In the genomic region with DNA sequence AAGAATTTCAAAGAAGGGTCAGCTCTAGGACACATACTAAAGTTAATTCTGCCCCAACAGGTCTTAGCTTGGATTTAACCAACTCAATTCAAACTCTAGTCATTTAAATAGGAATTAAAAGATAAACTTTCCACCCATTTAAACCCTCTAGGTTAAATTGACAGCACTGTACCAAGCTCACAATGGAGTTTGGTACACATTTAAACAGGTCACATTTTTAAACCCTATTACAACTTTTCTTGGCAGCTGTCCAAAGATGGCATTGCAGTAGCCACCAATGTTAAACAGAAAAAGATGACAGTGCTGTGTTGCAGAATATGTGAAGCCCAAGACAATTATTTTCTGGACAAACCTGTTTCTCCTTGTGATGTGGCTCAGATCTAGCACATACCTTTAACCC, we compare ENCODE assay signal across 26 mouse cellular contexts.
DNase-seq lines count a peak whose midpoint lies in the region; ATAC-seq and TF ChIP-seq lines count a peak whose summit lies in the region.
"Had no signal": no experiment of that assay in that cellular context is flagged by ENCODE, and none has a peak within 500 bp of the region (broad histone marks: within the 10 kb centered on the region; RNA-seq: fewer than 3 reads in every experiment).

No protein-coding gene starts in this region.

- peak; percentile 5 for DNase-seq in kidney, adult 2 months
- no peak for DNase-seq in kidney, adult 9 months
- no peak for DNase-seq in stomach, postnatal 0 days (ENCODE audit: low spot score)
- DNase-seq in fat pad, adult 2 months (ENCODE audit: extremely low read depth, low read depth, low spot score) = peak; percentile 30
- no peak for DNase-seq in layer of hippocampus, adult 18-20 months (ENCODE audit: low spot score in 2 of 2)
- DNase-seq: adrenal gland, postnatal 10 days; cerebellum, adult 8-10 months; cerebellum, postnatal 25 days; forebrain, postnatal 0 days; heart, postnatal 10 days; kidney, adult 18-20 months; liver; lung, postnatal 4 days; thymus, adult 18-20 months; thymus, postnatal 25 days had no signal

- no peak overlapping the region for H3K9ac ChIP-seq in stomach, embryonic 14.5 days (replicated peaks; ENCODE audit: low read depth, low read length)
- no peak overlapping the region for H3K9ac ChIP-seq in stomach, postnatal 0 days (ENCODE audit: low read length)
- H3K9ac ChIP-seq in hindbrain, embryonic 16.5 days (ENCODE audit: low read depth, low read length) = no peak overlapping the region
- H3K9ac ChIP-seq: embryonic facial prominence, embryonic 12.5 days; forebrain, postnatal 0 days; heart, embryonic 13.5 days; hindbrain, embryonic 14.5 days; midbrain, embryonic 13.5 days had no signal

- no peaks in the 10 kb centered on the region for H3K27me3 ChIP-seq in kidney, adult 2 months (replicated peaks; ENCODE audit: control insufficient read depth, insufficient read depth, low read length)
- H3K27me3 ChIP-seq in stomach, embryonic 14.5 days (ENCODE audit: control insufficient read depth, insufficient read depth, low read length) = no peaks in the 10 kb centered on the region
- H3K27me3 ChIP-seq in stomach, postnatal 0 days (ENCODE audit: control insufficient read depth, insufficient read depth, low read length) = no peaks in the 10 kb centered on the region
- H3K27me3 ChIP-seq in hindbrain, embryonic 16.5 days (replicated peaks; ENCODE audit: control insufficient read depth, insufficient read depth, low read length) = no peaks in the 10 kb centered on the region
- H3K27me3 ChIP-seq: embryonic facial prominence, embryonic 12.5 days; heart, embryonic 13.5 days; megakaryocyte, embryonic 14.5 days; midbrain, embryonic 13.5 days had no signal

- no peak overlapping the region for H3K4me2 ChIP-seq in stomach, embryonic 14.5 days (replicated peaks; ENCODE audit: low read depth, low read length)
- no peak overlapping the region for H3K4me2 ChIP-seq in stomach, postnatal 0 days (replicated peaks; ENCODE audit: low read depth)
- H3K4me2 ChIP-seq in hindbrain, embryonic 16.5 days (ENCODE audit: low read length) = no peak overlapping the region
- H3K4me2 ChIP-seq: embryonic facial prominence, embryonic 12.5 days; heart, embryonic 13.5 days; hindbrain, embryonic 14.5 days; midbrain, embryonic 13.5 days had no signal

- TF ChIP-seq CTCF in kidney, adult 2 months (conservative IDR thresholded peaks at IDR 0.05; ENCODE audit: insufficient read depth, insufficient read length, low read depth, low read length) = no peak
- no peak for TF ChIP-seq CTCF in stomach, postnatal 0 days (IDR thresholded peaks at IDR 0.05; ENCODE audit: low read depth)

- no peak for TF ChIP-seq EP300 in stomach, postnatal 0 days (optimal IDR thresholded peaks at IDR 0.05)

- H3K36me3 ChIP-seq in kidney, adult 2 months (ENCODE audit: control insufficient read depth, insufficient read depth, low read length) = no peaks in the 10 kb centered on the region
- no peaks in the 10 kb centered on the region for H3K36me3 ChIP-seq in stomach, embryonic 14.5 days (ENCODE audit: control insufficient read depth, insufficient read depth, low read length)
- no peaks in the 10 kb centered on the region for H3K36me3 ChIP-seq in stomach, postnatal 0 days (ENCODE audit: control insufficient read depth, insufficient read depth, low read length)
- no peaks in the 10 kb centered on the region for H3K36me3 ChIP-seq in hindbrain, embryonic 16.5 days (ENCODE audit: control insufficient read depth, insufficient read depth, low read length)
- H3K36me3 ChIP-seq: embryonic facial prominence, embryonic 12.5 days; heart, embryonic 13.5 days; midbrain, embryonic 13.5 days had no signal

- no peak overlapping the region for H3K4me3 ChIP-seq in kidney, adult 2 months (ENCODE audit: insufficient read depth, low read depth, low read length)
- H3K4me3 ChIP-seq in stomach, embryonic 14.5 days (ENCODE audit: low read depth, low read length) = no peak overlapping the region
- H3K4me3 ChIP-seq in stomach, postnatal 0 days (ENCODE audit: low read depth, low read length) = no peak overlapping the region
- H3K4me3 ChIP-seq in hindbrain, embryonic 16.5 days (ENCODE audit: low read length) = no peak overlapping the region
- H3K4me3 ChIP-seq: embryonic facial prominence, embryonic 12.5 days; heart, embryonic 13.5 days; left cerebral cortex, adult 2 months; megakaryocyte, embryonic 14.5 days; midbrain, embryonic 13.5 days had no signal

- TF ChIP-seq POLR2A in kidney, adult 2 months (IDR thresholded peaks at IDR 0.05; ENCODE audit: low read depth, low read length) = no peak

- no peaks in the 10 kb centered on the region for H3K4me1 ChIP-seq in kidney, adult 2 months (ENCODE audit: control insufficient read depth, insufficient read depth, low read length)
- 0 out of 2 replicates have a peak, but pooled peaks cover 2% of the 10 kb centered on the region for H3K4me1 ChIP-seq in stomach, embryonic 14.5 days (ENCODE audit: control insufficient read depth, insufficient read depth, low read length)
- no peaks in the 10 kb centered on the region for H3K4me1 ChIP-seq in stomach, postnatal 0 days (replicated peaks; ENCODE audit: control insufficient read depth, insufficient read depth)
- no peaks in the 10 kb centered on the region for H3K4me1 ChIP-seq in hindbrain, embryonic 16.5 days (ENCODE audit: control insufficient read depth, insufficient read depth, low read depth, low read length)
- H3K4me1 ChIP-seq: embryonic facial prominence, embryonic 12.5 days; heart, embryonic 13.5 days; megakaryocyte, embryonic 14.5 days; midbrain, embryonic 13.5 days had no signal

- peak; percentile 78 for ATAC-seq in stomach, embryonic 14.5 days (ENCODE audit: insufficient number of reproducible peaks, insufficient read depth, low FRiP score, low read depth)
- ATAC-seq in stomach, postnatal 0 days (ENCODE audit: low FRiP score, low TSS enrichment) = no peak
- no peak for ATAC-seq in hindbrain, embryonic 16.5 days
- ATAC-seq: CD4-positive, CD25-positive, alpha-beta regulatory T cell, adult 4 months; forebrain, postnatal 0 days; inflammation-experienced regulatory T-cells, adult 6 months; midbrain, embryonic 13.5 days had no signal

- no peaks in the 10 kb centered on the region for H3K9me3 ChIP-seq in stomach, embryonic 14.5 days (ENCODE audit: control insufficient read depth, low read depth, low read length)
- H3K9me3 ChIP-seq in stomach, postnatal 0 days (ENCODE audit: control insufficient read depth, low read length) = no peaks in the 10 kb centered on the region
- H3K9me3 ChIP-seq in hindbrain, embryonic 16.5 days (ENCODE audit: control insufficient read depth, low read length) = no peaks in the 10 kb centered on the region
- H3K9me3 ChIP-seq: embryonic facial prominence, embryonic 12.5 days; heart, embryonic 13.5 days; midbrain, embryonic 13.5 days had no signal

- no peak overlapping the region for H3K27ac ChIP-seq in kidney, adult 2 months (ENCODE audit: insufficient read depth, low read depth, low read length)
- peak overlapping the region; percentile 44; the same call in 1 of the 2 replicates for H3K27ac ChIP-seq in stomach, embryonic 14.5 days (ENCODE audit: low read length)
- no peak overlapping the region for H3K27ac ChIP-seq in stomach, postnatal 0 days (replicated peaks)
- H3K27ac ChIP-seq in hindbrain, embryonic 16.5 days (ENCODE audit: low read depth, low read length) = no peak overlapping the region
- H3K27ac ChIP-seq: embryonic facial prominence, embryonic 12.5 days; heart, embryonic 13.5 days; hindbrain, embryonic 14.5 days; kidney, postnatal 0 days; left cerebral cortex, adult 2 months; midbrain, embryonic 13.5 days had no signal

Comparison
In these comparisons a context has a peak if more than half of its experiments do, and no peak if none do; other contexts are left out.
1. DNase-seq: peak in kidney, adult 2 months (single experiment) and fat pad, adult 2 months (single experiment); none in kidney, adult 9 months (single experiment), stomach, postnatal 0 days (single experiment) and layer of hippocampus, adult 18-20 months (0 of 2).